Mouse (Mus musculus) ES-Bruce4 (cell line): Measurements from ENCODE around the gene Wdr64.

Experiments used
- CTCF ChIP-seq: IDR thresholded peaks from one replicate; pipeline ENCODE4 v1.8.1; 2011; ENCODE audit warnings: low read depth, low read length
- EP300 ChIP-seq: IDR thresholded peaks from 2 replicates; pipeline ENCODE4 v1.6.1; 2011; ENCODE audit warnings: low read depth, low read length; ENCODE audit not compliant: insufficient read depth
- POLR2A ChIP-seq: IDR thresholded peaks from one replicate; pipeline ENCODE4 v1.8.1; 2011; ENCODE audit warnings: low read length; ENCODE audit not compliant: insufficient read depth

DNA sequence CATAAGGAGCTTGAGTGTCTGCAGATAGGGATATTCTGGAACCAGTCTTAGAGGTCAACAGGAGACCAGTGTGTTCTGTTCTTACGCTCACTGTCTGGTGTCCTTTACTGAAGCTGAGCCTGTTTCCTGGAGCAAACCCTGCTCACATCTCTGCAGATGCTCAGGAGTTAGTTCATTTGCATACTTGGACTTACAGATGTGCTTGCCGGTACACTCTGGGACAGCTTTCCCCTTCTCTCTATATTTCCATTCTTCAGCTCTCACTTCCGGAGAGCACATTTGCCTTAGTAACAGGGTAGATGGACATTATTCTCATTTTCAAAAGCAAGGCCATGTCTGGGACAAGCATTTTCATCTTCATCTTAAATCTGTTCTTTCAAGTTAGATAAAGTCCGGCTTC, 49.8 kb upstream of the Wdr64 start:
- TF ChIP-seq CTCF (no peak), POLR2A (no peak), EP300 (no peak)
